Mouse (Mus musculus) small intestine, adult 2 months (tissue): ENCODE data around the gene Eif2ak1. TPM values are rescaled to one million over a fixed set of nuclear protein-coding genes. Genes with fewer than 3 reads are reported as not detected.
"Not testable (repeated sequence)": the region's sequence is repeated elsewhere in the genome, so short reads cannot be mapped to it uniquely, and the experiment has no call there.

Source experiments
- H3K27ac ChIP-seq: fragments of 200-500 bp; 2 replicates; pipeline ENCODE4 v1.5.1; 2012; ENCODE audit warnings: low read depth, low read length, control low read depth, inconsistent platforms; ENCODE audit not compliant: insufficient read depth
- H3K27me3 ChIP-seq: fragments of 200-500 bp; 2 replicates; pipeline ENCODE4 v1.6.1; 2012; ENCODE audit warnings: mild to moderate bottlenecking, moderate library complexity, low read length, inconsistent platforms; ENCODE audit not compliant: control insufficient read depth, insufficient read depth
- H3K36me3 ChIP-seq: fragments of 200-500 bp; 2 replicates; pipeline ENCODE4 v1.6.1; 2012; ENCODE audit warnings: mild to moderate bottlenecking, low read length, control low read depth, inconsistent platforms; ENCODE audit not compliant: control insufficient read depth, insufficient read depth
- H3K4me1 ChIP-seq: fragments of 200-500 bp; 2 replicates; pipeline ENCODE4 v1.6.1; 2012; ENCODE audit warnings: low read length, inconsistent platforms, mixed read lengths; ENCODE audit not compliant: control insufficient read depth, insufficient read depth, insufficient read length
- H3K4me3 ChIP-seq: fragments of 200-500 bp; 2 replicates; pipeline ENCODE4 v1.5.1; 2012; ENCODE audit warnings: low read depth, mild to moderate bottlenecking, control low read depth, inconsistent platforms, low read length, moderate library complexity
- CTCF ChIP-seq: fragments of 200-500 bp; IDR thresholded peaks from 2 replicates; pipeline ENCODE4 v1.5.1; 2012; ENCODE audit warnings: low read depth, mild to moderate bottlenecking, control low read depth, inconsistent platforms, low read length, moderate library complexity, mixed read lengths; ENCODE audit not compliant: insufficient replicate concordance, insufficient read length; ENCODE audit errors: extremely low read depth
- POLR2A ChIP-seq: fragments of 200-500 bp; IDR thresholded peaks from 2 replicates; pipeline ENCODE4 v1.6.1; 2012; ENCODE audit warnings: low read depth, mild to moderate bottlenecking, control low read depth, inconsistent platforms, low read length, moderate library complexity
- WGBS: fragments of 180-500 bp; shearing (Covaris S2); methylation state at CpG from one replicate; pipeline ENCODE4 v1.1.7; 2018; 5-methylcytosine and 5-hydroxymethylcytosine counted together
- polyA plus RNA-seq: library from polyadenylated mRNA; depleted of rRNA; stranded (reverse); fragments of >200 nt; gene quantifications from 2 replicates; pipeline ENCODE4 v1.2.3, GENCODE M21; 2012; rRNA removed

Eif2ak1 gene
- polyA plus RNA-seq = 8.9 and 25.9 TPM in 2 replicates

DNA sequence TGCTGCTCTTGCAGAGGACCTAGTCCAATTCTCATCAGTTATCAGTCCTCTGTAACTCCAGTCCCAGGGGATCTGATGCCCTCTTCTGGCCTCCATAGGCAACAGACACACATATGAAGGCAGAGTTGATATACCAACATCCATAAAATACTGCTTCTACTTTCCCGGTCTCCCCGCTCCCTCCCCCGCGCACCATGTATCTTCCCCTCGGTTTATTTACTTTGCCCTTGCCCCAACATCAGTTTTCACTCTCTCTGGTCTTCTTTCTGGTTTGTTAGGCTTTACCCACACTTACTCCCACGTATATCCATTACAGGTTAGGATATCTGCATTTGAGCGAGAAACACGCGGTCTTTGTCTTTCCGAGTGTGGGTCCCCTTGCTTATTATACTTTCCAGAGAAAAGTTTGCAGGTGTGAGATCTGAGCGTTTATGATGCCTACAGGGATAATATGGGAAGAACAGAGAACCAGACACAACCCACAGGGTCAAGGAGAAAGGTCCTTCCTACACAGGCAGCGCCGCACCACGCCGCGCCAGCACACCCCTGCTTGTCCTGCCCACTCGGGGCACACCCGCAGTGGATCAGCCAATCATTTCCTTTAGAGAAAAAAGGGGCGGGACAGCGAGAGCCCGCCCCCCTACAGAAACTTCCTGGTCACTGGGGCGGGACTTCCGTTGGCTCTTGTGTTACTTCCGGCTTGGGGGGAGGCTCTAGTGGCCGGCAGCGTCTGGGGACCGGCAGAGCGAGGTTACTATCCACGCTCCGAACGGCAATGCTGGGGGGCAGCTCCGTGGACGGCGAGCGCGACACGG lies at the start of gene Eif2ak1:
Eif2ak1 (plus strand) TSS at position 673 of the 815 bp plus-strand sequence.
- TF ChIP-seq POLR2A (0 out of 2 replicates have a peak, but pooled peaks have one; percentile 68), CTCF (no peak)
- Histone ChIP-seq H3K27me3 (no peaks in the 10 kb centered on the region), H3K36me3 (no peaks in the 10 kb centered on the region), H3K4me1 (peaks cover 5% of the 10 kb centered on the region), H3K27ac (peak within 1 kb of the TSS; percentile 84), H3K4me3 (peak within 1 kb of the TSS; percentile 99)
- under 1% methylated on average over 35 of the region's 37 CpGs for WGBS

DNA sequence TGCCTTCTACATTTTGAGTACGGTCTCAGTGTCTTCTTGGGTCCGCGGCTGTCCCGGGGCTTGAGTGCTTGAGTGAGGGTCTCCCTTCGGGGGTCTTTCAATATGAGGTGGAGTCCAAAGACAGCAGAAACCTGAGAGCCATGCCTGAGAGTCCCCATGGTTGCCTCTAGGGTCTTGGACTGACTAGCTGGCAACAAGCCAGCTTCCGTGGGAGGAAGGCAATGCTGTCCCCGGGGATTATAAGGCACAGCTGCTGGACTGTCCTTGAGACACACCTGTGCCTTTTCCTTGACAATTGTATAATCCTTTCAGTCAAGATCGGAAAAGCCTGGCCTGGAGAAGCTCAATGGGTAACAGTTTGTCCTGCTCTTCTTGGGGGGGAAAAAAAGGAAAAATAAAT lies 35.6 kb upstream of the Eif2ak1 start:
- no peaks in the 10 kb centered on the region for H3K36me3 ChIP-seq
- H3K4me3 ChIP-seq = no peak overlapping the region
- TF ChIP-seq CTCF (no peak), POLR2A (no peak)
- H3K27me3 ChIP-seq = no peaks in the 10 kb centered on the region
- WGBS = 71% methylated on average over 8 of the region's 8 CpGs
- no peak overlapping the region for H3K27ac ChIP-seq
- H3K4me1 ChIP-seq = no peaks in the 10 kb centered on the region

DNA sequence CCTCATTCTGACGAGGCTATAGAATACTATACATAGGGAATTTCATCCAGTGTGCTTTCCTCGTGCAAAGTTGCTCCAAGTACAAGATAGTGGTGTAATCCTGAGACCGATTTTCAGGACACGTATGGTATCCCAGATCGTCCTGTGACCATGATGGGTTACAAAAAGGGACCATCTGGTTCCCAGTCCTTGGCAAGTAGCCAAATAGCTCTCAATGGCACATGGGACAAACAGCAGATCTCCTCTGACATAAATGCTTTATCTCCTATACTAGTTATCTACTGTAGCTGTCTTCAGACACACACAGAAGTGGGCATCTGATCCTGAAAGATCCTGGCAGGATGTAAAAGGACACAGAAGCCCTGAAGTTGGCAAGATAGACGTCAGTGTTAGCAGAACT lies 32.2 kb upstream of the Eif2ak1 start:
- WGBS = 73% methylated on average over 6 of the region's 6 CpGs
- Histone ChIP-seq H3K27ac (no peak overlapping the region), H3K36me3 (no peaks in the 10 kb centered on the region), H3K4me3 (no peak overlapping the region), H3K27me3 (no peaks in the 10 kb centered on the region), H3K4me1 (no peaks in the 10 kb centered on the region)
- TF ChIP-seq POLR2A (no peak), CTCF (no peak)

DNA sequence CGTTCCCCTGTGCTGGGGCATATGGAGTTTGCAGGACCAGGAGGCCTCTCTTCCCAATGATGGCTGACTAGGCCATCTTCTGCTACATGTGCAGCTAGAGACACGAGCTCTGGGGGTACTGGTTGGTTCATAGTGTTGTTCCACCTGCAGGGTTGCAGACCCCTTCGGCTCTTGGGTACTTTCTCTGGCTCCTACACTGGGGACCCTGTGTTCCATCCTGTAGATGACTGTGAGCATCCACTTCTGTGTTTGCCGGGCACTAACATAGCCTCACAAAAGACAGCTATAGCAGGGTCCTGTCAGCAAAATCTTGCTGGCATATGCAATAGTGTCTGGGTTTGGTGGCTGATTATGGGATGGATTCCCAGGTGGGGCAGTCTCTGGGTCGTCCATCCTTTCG lies 16.4 kb upstream of the Eif2ak1 start:
- 88% methylated on average over 6 of the region's 6 CpGs for WGBS
- H3K4me1 ChIP-seq, H3K4me3 ChIP-seq, H3K36me3 ChIP-seq, H3K27me3 ChIP-seq, H3K27ac ChIP-seq: not testable (repeated sequence)

GRCm38 (mm10) chr5:143804056-143804765 lies 13.4 kb upstream of the Eif2ak1 start:
- H3K27ac ChIP-seq = no peak overlapping the region
- H3K27me3 ChIP-seq = no peaks in the 10 kb centered on the region
- no peaks in the 10 kb centered on the region for H3K36me3 ChIP-seq
- TF ChIP-seq POLR2A (no peak), CTCF (no peak)
- H3K4me3 ChIP-seq = no peak overlapping the region
- WGBS = 87% methylated on average over 18 of the region's 18 CpGs
- H3K4me1 ChIP-seq = no peaks in the 10 kb centered on the region

GRCm38 (mm10) chr5:143807268-143807667 lies 10.3 kb upstream of the Eif2ak1 start:
- no peak for TF ChIP-seq CTCF
- TF ChIP-seq POLR2A = no peak
- H3K4me3 ChIP-seq = no peak overlapping the region
- no peaks in the 10 kb centered on the region for H3K36me3 ChIP-seq
- no peaks in the 10 kb centered on the region for H3K27me3 ChIP-seq
- H3K27ac ChIP-seq = no peak overlapping the region
- H3K4me1 ChIP-seq = no peaks in the 10 kb centered on the region
- 53% methylated on average over 3 of the region's 3 CpGs for WGBS

DNA sequence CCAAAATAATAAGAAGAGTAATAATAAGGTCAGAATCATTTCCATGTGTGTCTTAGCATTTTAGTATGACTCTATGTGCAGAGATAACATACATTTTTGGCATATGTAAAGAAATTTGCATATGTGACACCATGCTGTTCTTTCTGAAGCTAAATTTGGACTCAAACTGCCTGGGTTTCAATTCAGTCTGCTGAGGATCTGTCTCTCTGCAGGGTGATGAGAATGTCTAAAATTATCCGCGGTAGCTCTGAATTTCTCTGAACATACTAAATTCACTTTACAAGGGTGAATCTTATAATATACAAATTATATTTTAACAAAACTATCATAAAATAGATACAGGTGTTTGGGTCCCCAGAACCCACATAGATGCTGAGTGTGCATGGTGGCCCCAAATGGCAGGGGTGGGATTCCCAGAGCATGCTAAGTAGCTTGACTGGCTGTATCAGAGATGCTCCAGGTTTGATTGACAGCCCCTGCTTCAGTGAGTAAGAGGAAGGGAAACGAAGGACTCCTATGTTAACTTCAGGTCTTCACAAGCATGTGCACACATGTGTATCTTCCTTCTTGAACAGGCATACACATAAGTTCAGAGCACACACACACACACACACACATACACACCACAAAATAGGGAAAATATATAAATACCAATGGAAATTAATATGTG lies 8.0 kb upstream of the Eif2ak1 start:
- Histone ChIP-seq H3K36me3 (no peaks in the 10 kb centered on the region), H3K27me3 (no peaks in the 10 kb centered on the region), H3K4me1 (no peaks in the 10 kb centered on the region), H3K4me3 (no peak overlapping the region), H3K27ac (no peak overlapping the region)
- WGBS = 87% methylated on average over 3 of the region's 3 CpGs
- TF ChIP-seq CTCF (no peak), POLR2A (no peak)
